Mouse (Mus musculus) gastrocnemius, postnatal 36 days (tissue): ENCODE results near the gene Rnaseh2b. TPM values are rescaled to one million over a fixed set of nuclear protein-coding genes. Genes with fewer than 3 reads are reported as not detected.

Experiments used
- DNase-seq, 2 experiments: peaks; one replicate each; pipeline ENCODE4 v3.0.0; 2022
- intact Hi-C: fragments of 180-260 bp; cut with DNase I; formaldehyde crosslinking; loops from one replicate; pipeline ENCODE4 v1.15.1; 2025
- total RNA-seq, 2 experiments: library from RNA; stranded (reverse); gene quantifications; 2 replicates each; pipeline ENCODE4 v1.2.3; 2021

The Rnaseh2b gene
- total RNA-seq, 2 experiments from 2014 or later = 4.5 to 5.3 TPM

DNA sequence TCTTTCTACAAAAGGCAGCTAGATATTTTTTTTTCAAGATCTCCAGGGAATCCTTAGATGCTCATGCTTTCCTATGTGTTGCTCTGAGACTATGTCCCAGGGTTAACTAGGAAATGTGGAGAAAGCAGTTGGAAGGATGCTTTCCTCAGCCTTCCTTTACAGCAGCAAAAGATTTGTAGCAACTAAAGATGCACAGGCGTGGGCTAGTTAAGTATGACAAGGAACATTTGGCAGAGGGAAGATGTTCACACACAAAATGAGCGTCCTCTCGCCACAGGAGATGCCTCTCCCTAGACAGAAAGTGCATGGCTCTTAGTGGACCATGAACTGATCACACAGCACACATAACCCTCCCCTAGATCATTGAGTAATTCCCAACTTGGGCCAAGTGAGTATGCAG lies 125.1 kb downstream of the Rnaseh2b start:
- intact Hi-C loops = no loop called here
- no peak for DNase-seq

DNA sequence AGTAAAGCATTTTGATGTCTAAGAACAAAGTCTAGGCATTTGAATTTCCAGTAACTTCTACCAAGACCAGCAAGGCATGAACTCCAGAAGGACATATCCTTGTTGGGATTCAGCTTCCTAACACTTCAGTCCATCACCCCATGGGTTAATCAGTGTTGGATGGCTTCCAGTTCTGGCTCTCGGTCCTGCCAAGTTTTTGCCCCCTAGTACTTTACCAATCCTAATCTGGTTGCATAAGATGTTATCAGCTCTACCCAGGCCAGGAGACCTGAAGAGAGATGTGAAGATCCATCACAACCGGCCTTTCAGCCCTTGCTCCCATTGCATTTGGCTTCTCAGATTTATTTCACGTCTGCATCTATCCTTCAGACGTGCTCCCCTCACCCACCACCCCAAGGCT lies 129.9 kb downstream of the Rnaseh2b start:
- no peak for DNase-seq
- intact Hi-C loops = no loop called here

Other genes with a start within 250 kb of the Rnaseh2b start
- not detected for gene Dleu7, start 458 bp downstream of the Rnaseh2b start, total RNA-seq
- not detected for gene Gucy1b2, start 163.7 kb downstream of the Rnaseh2b start, total RNA-seq